Mouse (Mus musculus): ENCODE data around the gene Tsga10.

Tsga10 gene

GRCm38 (mm10) chr1:37866286-37866685, at the start of gene Tsga10:
TSS of gene Tsga10 (minus strand) at chr1:37866429.
- TF ChIP-seq GATA4 (IDR thresholded peaks at IDR 0.05; ENCODE audit: insufficient replicate concordance, low read length): no peak

- TF ChIP-seq GATA4 (IDR thresholded peaks at IDR 0.05; ENCODE audit: insufficient replicate concordance, low read length): no peak
Measured at GRCm38 (mm10) chr1:37912751-37913150, 46.5 kb upstream of the Tsga10 start.

GRCm38 (mm10) chr1:37903178-37903577, 36.9 kb upstream of the Tsga10 start:
- TF ChIP-seq GATA4 (IDR thresholded peaks at IDR 0.05; ENCODE audit: insufficient replicate concordance, low read length): no peak

- no peak for TF ChIP-seq GATA4 (IDR thresholded peaks at IDR 0.05; ENCODE audit: insufficient replicate concordance, low read length)
Measured at GRCm38 (mm10) chr1:37900288-37900687, 34.1 kb upstream of the Tsga10 start.

GRCm38 (mm10) chr1:37899816-37900215, 33.6 kb upstream of the Tsga10 start:
- TF ChIP-seq GATA4 (IDR thresholded peaks at IDR 0.05; ENCODE audit: insufficient replicate concordance, low read length): no peak

GRCm38 (mm10) chr1:37894606-37895005, 28.4 kb upstream of the Tsga10 start:
- TF ChIP-seq GATA4 (IDR thresholded peaks at IDR 0.05; ENCODE audit: insufficient replicate concordance, low read length): no peak

- TF ChIP-seq GATA4 (IDR thresholded peaks at IDR 0.05; ENCODE audit: insufficient replicate concordance, low read length): no peak
Measured at GRCm38 (mm10) chr1:37891400-37891799, 25.2 kb upstream of the Tsga10 start.

- peak; percentile 27; the same call in 1 of the 2 replicates for TF ChIP-seq GATA4 (IDR thresholded peaks at IDR 0.05; ENCODE audit: insufficient replicate concordance, low read length)
Measured at GRCm38 (mm10) chr1:37890025-37890652, 23.9 kb upstream of the Tsga10 start, which contains the start of the genes Mitd1 and Mrpl30. TSS of gene Mitd1 (minus strand) at chr1:37890411. TSS of gene Mrpl30 (plus strand) at chr1:37890477.

GRCm38 (mm10) chr1:37889206-37889605, 23.0 kb upstream of the Tsga10 start:
- no peak for TF ChIP-seq GATA4 (IDR thresholded peaks at IDR 0.05; ENCODE audit: insufficient replicate concordance, low read length)

GRCm38 (mm10) chr1:37884451-37884850, 18.2 kb upstream of the Tsga10 start:
- TF ChIP-seq GATA4 (IDR thresholded peaks at IDR 0.05; ENCODE audit: insufficient replicate concordance, low read length): no peak

- TF ChIP-seq GATA4 (IDR thresholded peaks at IDR 0.05; ENCODE audit: insufficient replicate concordance, low read length): no peak
Measured at GRCm38 (mm10) chr1:37883411-37883810, 17.2 kb upstream of the Tsga10 start.

GRCm38 (mm10) chr1:37877736-37878460, 11.7 kb upstream of the Tsga10 start:
- no peak for TF ChIP-seq GATA4 (IDR thresholded peaks at IDR 0.05; ENCODE audit: insufficient replicate concordance, low read length)

- no peak for TF ChIP-seq GATA4 (IDR thresholded peaks at IDR 0.05; ENCODE audit: insufficient replicate concordance, low read length)
Measured at GRCm38 (mm10) chr1:37873157-37873556, 6.9 kb upstream of the Tsga10 start.

- no peak for TF ChIP-seq GATA4 (IDR thresholded peaks at IDR 0.05; ENCODE audit: insufficient replicate concordance, low read length)
Measured at GRCm38 (mm10) chr1:37872131-37873067, 6.2 kb upstream of the Tsga10 start.

- no peak for TF ChIP-seq GATA4 (IDR thresholded peaks at IDR 0.05; ENCODE audit: insufficient replicate concordance, low read length)
Measured at GRCm38 (mm10) chr1:37871704-37872103, 5.5 kb upstream of the Tsga10 start, which contains the start of gene Lipt1. TSS of gene Lipt1 (plus strand) at chr1:37871738.

Measured in liver, adult (tissue).